Mouse (Mus musculus): ENCODE data around the gene Oxct1. TPM values are rescaled to one million over a fixed set of nuclear protein-coding genes. Genes with fewer than 3 reads are reported as not detected.

Gene Oxct1
- polyA plus RNA-seq, 1 experiment from 2014 or later: 200 TPM

DNA sequence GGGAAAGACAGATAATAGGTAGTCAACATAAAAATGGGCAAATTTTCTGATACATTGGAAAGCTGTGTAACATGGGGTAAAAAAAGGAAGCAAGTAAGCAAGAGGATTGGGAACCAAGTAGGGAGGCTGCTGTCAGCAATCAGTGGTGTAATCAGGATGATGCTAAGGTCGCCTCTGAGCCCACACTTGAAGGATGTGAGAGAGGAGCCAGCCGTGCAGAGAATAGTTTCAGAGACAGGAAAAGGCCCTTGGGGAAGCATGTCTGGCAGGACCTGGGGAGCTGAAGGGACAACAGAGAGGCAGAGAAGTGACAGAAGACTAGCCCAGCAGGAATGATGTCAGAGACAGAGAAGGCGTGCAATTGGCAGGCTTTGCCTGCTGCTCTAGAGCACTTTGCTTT is 16.2 kb downstream of the Oxct1 start:
- Histone ChIP-seq H3K9ac (no peak overlapping the region), H3K36me3 (peaks cover 30% of the 10 kb centered on the region), H3K4me1 (no peaks in the 10 kb centered on the region), H3K4me3 (no peak overlapping the region), H3K27me3 (no peaks in the 10 kb centered on the region), H3K4me2 (replicated peaks) (no peak overlapping the region), H3K27ac (no peak overlapping the region), H3K9me3 (replicated peaks) (no peaks in the 10 kb centered on the region)
- no peak for ATAC-seq (ENCODE audit: low FRiP score)
- WGBS: 57% methylated on average over 3 of the region's 3 CpGs

GRCm38 (mm10) chr15:4043032-4043471 is 16.9 kb downstream of the Oxct1 start:
- WGBS: 25% methylated on average over 4 of the region's 4 CpGs
- no peak for ATAC-seq (ENCODE audit: low FRiP score)
- no peak overlapping the region for H3K4me3 ChIP-seq
- H3K4me1 ChIP-seq: no peaks in the 10 kb centered on the region
- H3K9me3 ChIP-seq (replicated peaks): no peaks in the 10 kb centered on the region
- no peaks in the 10 kb centered on the region for H3K27me3 ChIP-seq
- peaks cover 26% of the 10 kb centered on the region for H3K36me3 ChIP-seq
- H3K4me2 ChIP-seq (replicated peaks): no peak overlapping the region
- H3K27ac ChIP-seq: no peak overlapping the region
- no peak overlapping the region for H3K9ac ChIP-seq

DNA sequence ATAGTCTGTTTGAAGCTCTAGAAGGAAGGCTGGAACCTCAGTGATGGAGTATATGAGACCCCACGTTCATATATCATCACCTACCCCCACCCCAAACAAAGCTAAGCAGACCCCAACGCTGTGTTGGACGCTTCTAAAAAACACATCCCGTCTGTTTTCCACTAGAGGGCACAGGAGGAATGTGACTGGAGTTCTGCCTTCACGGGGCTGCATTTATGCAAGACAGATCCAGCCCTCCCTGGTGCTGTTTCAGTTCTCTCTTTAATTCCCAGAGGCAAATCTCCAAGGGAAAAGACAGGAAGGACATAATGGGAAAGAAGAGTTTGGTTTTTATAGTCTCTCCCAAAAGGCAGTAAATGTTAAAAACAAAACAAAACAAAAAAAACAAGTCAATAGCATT is 30.4 kb downstream of the Oxct1 start:
- Histone ChIP-seq H3K4me2 (replicated peaks) (no peak overlapping the region), H3K9ac (no peak overlapping the region), H3K4me1 (no peaks in the 10 kb centered on the region), H3K4me3 (no peak overlapping the region), H3K27me3 (no peaks in the 10 kb centered on the region), H3K27ac (no peak overlapping the region), H3K36me3 (peaks cover 30% of the 10 kb centered on the region), H3K9me3 (replicated peaks) (no peaks in the 10 kb centered on the region)
- no peak for ATAC-seq (ENCODE audit: low FRiP score)
- WGBS: 25% methylated on average over 5 of the region's 5 CpGs

DNA sequence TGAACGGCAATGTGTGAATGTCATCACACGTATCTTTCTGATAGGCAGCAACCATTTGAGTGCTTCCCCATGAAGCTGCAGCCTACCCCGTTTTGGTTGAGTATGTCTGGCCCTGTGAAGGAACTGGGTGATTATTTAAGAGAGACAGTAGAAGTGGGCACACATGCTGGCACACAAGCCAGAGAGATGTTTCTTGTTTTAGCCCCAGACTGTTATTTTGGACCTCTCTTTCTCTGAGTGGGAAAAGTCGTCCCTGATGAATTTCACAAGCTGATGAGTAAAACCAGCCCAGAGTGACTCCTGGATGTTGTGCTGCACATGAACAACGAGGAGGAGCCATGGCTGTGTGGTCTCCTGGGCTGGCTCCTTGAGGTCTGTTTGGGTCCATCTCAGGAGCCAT is 37.4 kb downstream of the Oxct1 start:
- no peak overlapping the region for H3K4me3 ChIP-seq
- no peak overlapping the region for H3K4me2 ChIP-seq (replicated peaks)
- peaks cover 18% of the 10 kb centered on the region for H3K36me3 ChIP-seq
- no peak overlapping the region for H3K27ac ChIP-seq
- no peak overlapping the region for H3K9ac ChIP-seq
- ATAC-seq (ENCODE audit: low FRiP score): no peak
- no peaks in the 10 kb centered on the region for H3K27me3 ChIP-seq
- H3K9me3 ChIP-seq (replicated peaks): no peaks in the 10 kb centered on the region
- H3K4me1 ChIP-seq: no peaks in the 10 kb centered on the region
- WGBS: 89% methylated on average over 5 of the region's 5 CpGs

DNA sequence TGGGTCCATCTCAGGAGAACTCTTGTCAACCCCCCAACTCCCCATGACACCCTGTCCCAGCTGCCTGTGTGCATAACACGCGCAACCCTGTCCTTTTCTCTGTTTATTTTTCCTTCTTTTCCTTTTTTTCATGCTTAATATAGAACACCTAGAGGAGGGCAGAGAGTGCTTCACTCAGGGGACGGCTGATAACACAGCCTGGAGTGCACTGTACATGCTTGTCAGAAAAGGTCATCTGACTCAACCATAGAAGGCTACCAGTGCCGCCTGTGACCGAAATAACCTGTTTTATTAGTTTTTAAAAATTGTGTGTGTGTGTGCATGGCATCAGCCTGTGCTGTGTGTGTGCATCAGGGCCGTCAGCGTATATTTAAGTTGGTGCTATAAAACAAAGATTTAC is 37.8 kb downstream of the Oxct1 start:
- Histone ChIP-seq H3K27ac (no peak overlapping the region), H3K36me3 (peaks cover 18% of the 10 kb centered on the region), H3K4me3 (no peak overlapping the region), H3K4me2 (replicated peaks) (no peak overlapping the region), H3K9ac (no peak overlapping the region), H3K9me3 (replicated peaks) (no peaks in the 10 kb centered on the region), H3K27me3 (no peaks in the 10 kb centered on the region), H3K4me1 (no peaks in the 10 kb centered on the region)
- ATAC-seq (ENCODE audit: low FRiP score): no peak
- 87% methylated on average over 7 of the region's 7 CpGs for WGBS

DNA sequence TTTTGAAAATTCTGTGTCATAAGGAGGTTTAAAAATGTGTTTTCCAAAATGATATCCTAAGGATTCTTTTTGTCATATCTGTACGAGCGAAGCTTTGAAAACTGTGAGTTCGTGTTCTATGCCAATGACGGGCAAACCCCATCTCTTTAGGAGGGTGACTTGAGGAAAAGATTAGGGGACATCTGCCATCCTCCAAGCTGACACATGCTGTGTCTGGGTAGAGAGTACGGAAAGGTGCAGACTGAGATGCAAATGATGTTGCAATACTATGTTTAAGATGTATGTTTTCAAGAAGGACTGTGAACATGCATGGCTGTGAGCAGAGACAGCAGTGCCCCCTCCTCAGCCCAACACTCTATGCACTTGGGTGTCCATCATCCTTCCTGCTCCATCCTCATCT is 38.5 kb downstream of the Oxct1 start:
- Histone ChIP-seq H3K27ac (no peak overlapping the region), H3K27me3 (no peaks in the 10 kb centered on the region), H3K4me3 (no peak overlapping the region), H3K36me3 (peaks cover 18% of the 10 kb centered on the region), H3K9me3 (replicated peaks) (no peaks in the 10 kb centered on the region), H3K9ac (no peak overlapping the region), H3K4me1 (no peaks in the 10 kb centered on the region), H3K4me2 (replicated peaks) (no peak overlapping the region)
- ATAC-seq (ENCODE audit: low FRiP score): no peak
- 94% methylated on average over 5 of the region's 5 CpGs for WGBS

DNA sequence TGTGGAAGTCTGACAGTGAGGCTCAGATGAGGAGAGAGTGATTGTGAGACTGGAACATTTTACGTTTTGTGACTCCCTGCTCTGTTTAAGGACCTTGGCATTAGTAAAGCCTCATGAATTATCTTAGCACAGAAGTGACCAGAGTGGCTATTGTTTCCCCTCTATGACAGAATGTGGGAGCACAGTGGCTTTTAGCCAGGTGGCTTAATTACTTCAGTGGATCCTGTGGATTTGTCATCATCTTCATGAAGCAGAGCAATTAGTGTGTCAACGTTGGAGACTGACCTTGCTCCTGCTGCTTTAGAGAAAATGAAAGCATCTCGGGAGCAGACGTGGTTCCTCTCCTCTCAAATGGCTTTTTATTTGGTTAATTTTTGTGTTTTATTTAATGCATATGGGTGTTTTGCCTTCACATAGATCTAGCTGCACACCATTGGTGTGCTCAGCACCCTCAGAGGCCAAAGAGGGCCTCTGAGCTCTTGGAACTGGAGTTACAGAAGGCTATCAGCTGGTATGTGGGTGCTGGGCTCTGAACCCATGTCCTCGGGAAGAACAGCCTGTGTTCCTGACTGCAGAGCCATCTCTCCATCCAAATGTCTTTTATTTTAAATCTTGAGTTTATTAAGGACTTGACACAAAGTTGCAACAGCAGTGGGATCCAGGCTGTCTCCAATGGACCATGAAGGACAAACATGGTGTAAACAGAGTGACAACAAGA is 41.2 kb downstream of the Oxct1 start:
- Histone ChIP-seq H3K9ac (no peak overlapping the region), H3K36me3 (peaks cover 3% of the 10 kb centered on the region; the same call in 1 of the 2 replicates), H3K9me3 (replicated peaks) (no peaks in the 10 kb centered on the region), H3K27me3 (no peaks in the 10 kb centered on the region), H3K27ac (no peak overlapping the region), H3K4me2 (replicated peaks) (no peak overlapping the region), H3K4me3 (no peak overlapping the region), H3K4me1 (no peaks in the 10 kb centered on the region)
- no peak for ATAC-seq (ENCODE audit: low FRiP score)
- WGBS: 77% methylated on average over 5 of the region's 5 CpGs

GRCm38 (mm10) chr15:4077978-4078377 is 51.8 kb downstream of the Oxct1 start:
- Histone ChIP-seq H3K9ac (no peak overlapping the region), H3K4me2 (replicated peaks) (no peak overlapping the region), H3K4me3 (no peak overlapping the region), H3K27me3 (no peaks in the 10 kb centered on the region), H3K27ac (no peak overlapping the region), H3K9me3 (replicated peaks) (no peaks in the 10 kb centered on the region), H3K36me3 (peaks cover 8% of the 10 kb centered on the region), H3K4me1 (no peaks in the 10 kb centered on the region)
- no peak for ATAC-seq (ENCODE audit: low FRiP score)
- WGBS: 96% methylated on average over 4 of the region's 4 CpGs

DNA sequence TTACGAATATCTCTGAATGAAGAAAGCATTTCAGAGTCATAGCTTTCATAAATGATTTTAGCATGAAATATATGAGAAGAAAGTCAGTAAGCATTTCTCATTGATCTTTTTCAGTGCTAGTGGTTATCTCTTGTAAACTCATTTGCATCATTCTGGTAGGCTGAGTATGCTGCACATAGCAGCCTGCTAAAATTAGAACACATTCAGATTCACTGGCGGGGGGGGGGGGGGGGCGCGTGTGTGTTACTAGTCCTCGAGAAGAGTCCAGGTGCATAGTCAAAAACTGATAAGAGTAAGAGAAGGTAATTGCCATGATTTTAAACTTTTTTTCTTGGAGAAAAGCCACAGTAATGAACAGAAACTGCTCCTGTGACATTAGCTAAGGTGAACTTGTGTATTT is 52.6 kb downstream of the Oxct1 start:
- Histone ChIP-seq H3K4me3 (no peak overlapping the region), H3K4me1 (no peaks in the 10 kb centered on the region), H3K9me3 (replicated peaks) (no peaks in the 10 kb centered on the region), H3K9ac (no peak overlapping the region), H3K36me3 (peaks cover 8% of the 10 kb centered on the region), H3K27me3 (no peaks in the 10 kb centered on the region), H3K27ac (no peak overlapping the region), H3K4me2 (replicated peaks) (no peak overlapping the region)
- 79% methylated on average over 5 of the region's 5 CpGs for WGBS
- ATAC-seq (ENCODE audit: low FRiP score): no peak

DNA sequence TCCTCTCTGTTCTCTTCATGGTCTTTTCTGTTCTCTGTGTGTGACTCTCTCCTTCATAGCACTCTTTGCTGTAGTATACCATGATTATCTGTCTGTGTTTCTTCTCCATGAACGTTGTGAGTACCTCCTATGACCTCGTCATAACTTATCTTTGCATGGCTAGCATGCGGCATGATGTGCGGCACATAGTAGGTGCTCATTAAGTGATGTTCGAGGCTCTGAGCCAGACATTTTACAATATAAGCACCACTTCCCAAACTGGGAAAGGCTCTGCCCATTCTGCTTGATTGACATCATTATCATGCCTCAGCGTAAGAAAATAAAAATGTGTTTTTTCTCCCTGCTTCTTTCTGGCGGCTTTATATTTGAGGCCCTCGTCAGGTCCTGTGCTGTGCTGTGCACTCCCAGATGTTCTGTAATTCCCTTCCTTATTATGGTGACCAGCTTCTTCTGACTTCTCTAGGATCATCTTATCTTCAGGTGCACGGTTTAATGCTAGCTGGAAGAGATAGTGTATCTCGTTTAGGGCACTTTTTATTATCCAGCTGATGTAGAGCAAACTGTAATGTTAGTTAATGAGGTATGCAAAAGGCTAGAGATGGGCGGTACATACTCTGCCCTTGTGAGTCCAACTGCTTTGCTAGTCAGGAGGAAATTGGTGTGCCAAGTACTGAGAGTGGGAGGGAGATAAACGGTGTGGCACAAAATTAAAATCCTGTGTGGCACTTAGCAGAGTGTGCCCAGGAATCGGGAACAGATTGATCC is 53.4 kb downstream of the Oxct1 start:
- Histone ChIP-seq H3K4me2 (replicated peaks) (no peak overlapping the region), H3K27me3 (no peaks in the 10 kb centered on the region), H3K4me1 (no peaks in the 10 kb centered on the region), H3K9me3 (replicated peaks) (no peaks in the 10 kb centered on the region), H3K27ac (no peak overlapping the region), H3K36me3 (peaks cover 8% of the 10 kb centered on the region), H3K4me3 (no peak overlapping the region), H3K9ac (no peak overlapping the region)
- 91% methylated on average over 13 of the region's 13 CpGs for WGBS
- no peak for ATAC-seq (ENCODE audit: low FRiP score)

DNA sequence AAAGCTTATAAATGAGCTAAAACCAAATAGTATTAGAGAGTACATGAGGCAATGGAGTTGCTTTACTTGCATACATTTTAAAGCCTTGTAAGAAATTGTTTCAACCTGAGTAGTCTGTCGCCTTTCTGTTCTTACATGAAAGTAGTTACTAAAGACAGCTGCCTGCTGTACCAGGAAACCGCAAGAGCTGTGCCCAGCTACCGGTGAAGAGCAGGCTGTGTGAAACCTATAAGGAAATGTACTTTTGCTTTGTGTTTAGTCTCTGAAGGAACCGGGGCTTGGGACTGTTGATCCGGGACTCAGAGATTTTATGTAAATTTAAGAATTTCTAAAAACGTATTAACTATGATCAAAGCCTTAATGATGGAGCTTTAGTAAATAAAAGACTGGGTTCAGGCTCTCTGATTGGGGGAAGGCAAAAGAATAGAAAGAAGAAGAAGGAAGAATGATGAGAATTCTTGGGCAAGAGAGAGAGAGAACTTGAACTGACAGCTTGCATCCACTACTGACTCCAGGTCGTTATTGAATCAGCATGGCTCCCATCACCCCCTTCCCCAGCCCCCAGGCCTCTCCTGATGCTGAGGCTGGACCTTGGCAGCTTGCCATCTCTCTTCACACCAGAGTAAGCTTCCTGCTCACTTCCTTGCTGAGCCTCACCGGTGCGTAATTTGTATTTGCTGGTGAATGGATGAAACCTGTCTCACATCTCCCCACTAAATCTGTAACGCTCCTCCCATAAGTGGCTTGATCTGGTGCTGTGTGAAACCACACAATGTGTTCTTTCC is 59.6 kb downstream of the Oxct1 start:
- no peaks in the 10 kb centered on the region for H3K36me3 ChIP-seq
- H3K9ac ChIP-seq: no peak overlapping the region
- 0 out of 2 replicates have a peak, but pooled peaks have one; percentile 48 for ATAC-seq (ENCODE audit: low FRiP score)
- no peaks in the 10 kb centered on the region for H3K4me1 ChIP-seq
- WGBS: 79% methylated on average over 10 of the region's 10 CpGs
- H3K4me3 ChIP-seq: no peak overlapping the region
- no peaks in the 10 kb centered on the region for H3K27me3 ChIP-seq
- no peak overlapping the region for H3K4me2 ChIP-seq (replicated peaks)
- no peak overlapping the region for H3K27ac ChIP-seq
- H3K9me3 ChIP-seq (replicated peaks): no peaks in the 10 kb centered on the region

DNA sequence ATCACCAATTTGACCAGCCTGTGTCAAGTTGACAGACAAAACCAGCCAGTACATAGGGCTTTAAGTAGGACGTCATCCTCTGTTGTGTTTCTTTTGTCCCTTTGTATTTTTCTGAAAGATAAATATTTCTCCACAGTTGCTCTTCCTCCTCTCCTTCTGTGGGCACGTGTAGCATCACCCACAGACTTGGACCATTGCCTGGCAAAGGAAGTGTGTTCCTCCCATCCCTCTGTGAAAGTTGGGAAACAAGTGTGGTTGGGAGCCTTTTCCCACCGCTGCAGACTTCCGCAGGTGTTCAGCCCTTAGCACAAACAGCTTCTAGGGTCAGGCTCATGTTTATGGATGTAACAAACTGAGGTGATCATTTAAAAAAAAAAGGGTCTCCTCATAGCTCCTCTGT is 61.3 kb downstream of the Oxct1 start:
- Histone ChIP-seq H3K9ac (no peak overlapping the region), H3K27ac (no peak overlapping the region), H3K4me3 (no peak overlapping the region), H3K36me3 (peaks cover 8% of the 10 kb centered on the region; the same call in 1 of the 2 replicates), H3K4me1 (no peaks in the 10 kb centered on the region), H3K27me3 (no peaks in the 10 kb centered on the region), H3K4me2 (replicated peaks) (no peak overlapping the region), H3K9me3 (replicated peaks) (no peaks in the 10 kb centered on the region)
- WGBS: 76% methylated on average over 4 of the region's 4 CpGs
- no peak for ATAC-seq (ENCODE audit: low FRiP score)

Measured in hindbrain, embryonic 12.5 days (tissue).